Mouse (Mus musculus) ES-E14 (cell line): ENCODE measurements around the gene Tsc22d1. TPM values are rescaled to one million over a fixed set of nuclear protein-coding genes. Genes with fewer than 3 reads are reported as not detected.

ENCODE experiments used
- DNase-seq: peaks from one replicate; pipeline ENCODE4 v3.0.0-alpha.2; 2013; ENCODE audit warnings: low read depth, low spot score
- H3K27ac ChIP-seq: 2 replicates; pipeline ENCODE4 v1.5.1; 2012; ENCODE audit warnings: low read depth, mild to moderate bottlenecking, low read length, moderate library complexity, mixed read lengths; ENCODE audit not compliant: poor library complexity, insufficient read depth, severe bottlenecking
- H3K36me3 ChIP-seq: 2 replicates; pipeline ENCODE4 v1.6.1; 2012; ENCODE audit warnings: mild to moderate bottlenecking, low read length, moderate library complexity, mixed read lengths; ENCODE audit not compliant: control insufficient read depth, poor library complexity, insufficient read depth, severe bottlenecking
- H3K4me1 ChIP-seq, 2 experiments: fragments of 150-350 bp in 1 of 2; sonication (generic) in 1 of 2; 2 replicates each; pipeline ENCODE4 v1.6.1; 2012; ENCODE audit warnings: low read length in 2 of 2, mild to moderate bottlenecking in 1 of 2, mixed read lengths in 1 of 2; ENCODE audit not compliant: control insufficient read depth in 2 of 2, insufficient read depth in 2 of 2, poor library complexity in 1 of 2
- H3K4me3 ChIP-seq, 2 experiments: fragments of 150-350 bp in 1 of 2; sonication (generic) in 1 of 2; 2 replicates each; pipeline ENCODE4 v1.5.1; 2012; ENCODE audit warnings: low read length in 2 of 2, low read depth in 1 of 2, mild to moderate bottlenecking in 1 of 2, mixed read lengths in 1 of 2; ENCODE audit not compliant: insufficient read depth in 1 of 2, poor library complexity in 1 of 2, severe bottlenecking in 1 of 2
- H3K9ac ChIP-seq: 2 replicates; pipeline ENCODE4 v1.6.1; 2012; ENCODE audit warnings: low read depth, mild to moderate bottlenecking, low read length, mixed read lengths; ENCODE audit not compliant: poor library complexity, insufficient read depth, severe bottlenecking
- H3K9me3 ChIP-seq: fragments of 150-350 bp; sonication (generic); 2 replicates; pipeline ENCODE4 v1.6.1; 2012; ENCODE audit warnings: low read depth, mild to moderate bottlenecking, low read length; ENCODE audit not compliant: control insufficient read depth, insufficient read depth
- CHD2 ChIP-seq: IDR thresholded peaks from 2 replicates; pipeline ENCODE4 v1.6.1; 2014; ENCODE audit warnings: mild to moderate bottlenecking, low read depth, low read length, inconsistent platforms
- HCFC1 ChIP-seq: IDR thresholded peaks from 2 replicates; pipeline ENCODE4 v1.6.1; 2012; ENCODE audit warnings: low read length, inconsistent platforms, borderline replicate concordance; ENCODE audit not compliant: insufficient read depth
- MAFK ChIP-seq: IDR thresholded peaks from 2 replicates; pipeline ENCODE4 v1.6.1; 2014; ENCODE audit warnings: mild to moderate bottlenecking, low read depth, low read length, inconsistent platforms; ENCODE audit not compliant: insufficient read depth
- ZC3H11A ChIP-seq: IDR thresholded peaks from 2 replicates; pipeline ENCODE4 v1.6.1; 2012; ENCODE audit warnings: low read depth, mild to moderate bottlenecking, inconsistent platforms, low read length, borderline replicate concordance
- ZNF384 ChIP-seq: IDR thresholded peaks from 2 replicates; pipeline ENCODE4 v1.6.1; 2012; ENCODE audit warnings: low read depth, low read length, inconsistent platforms
- in situ Hi-C, 2 experiments: fragments of 600-800 bp; cut with MboI; formaldehyde crosslinking; loops; one replicate each; pipeline ENCODE4 v1.15.1; 2025; ENCODE audit warnings: low sequenced_read_pairs in 2 of 2, inconsistent platforms in 1 of 2; ENCODE audit not compliant: unreplicated experiment in 2 of 2
- total RNA-seq: library from RNA; depleted of rRNA; stranded (reverse); fragments of 300-350 nt; gene quantifications from 2 replicates; pipeline ENCODE4 v1.2.3, GENCODE M21; 2012

The Tsc22d1 gene
- total RNA-seq, 1 experiment: 129 TPM

DNA sequence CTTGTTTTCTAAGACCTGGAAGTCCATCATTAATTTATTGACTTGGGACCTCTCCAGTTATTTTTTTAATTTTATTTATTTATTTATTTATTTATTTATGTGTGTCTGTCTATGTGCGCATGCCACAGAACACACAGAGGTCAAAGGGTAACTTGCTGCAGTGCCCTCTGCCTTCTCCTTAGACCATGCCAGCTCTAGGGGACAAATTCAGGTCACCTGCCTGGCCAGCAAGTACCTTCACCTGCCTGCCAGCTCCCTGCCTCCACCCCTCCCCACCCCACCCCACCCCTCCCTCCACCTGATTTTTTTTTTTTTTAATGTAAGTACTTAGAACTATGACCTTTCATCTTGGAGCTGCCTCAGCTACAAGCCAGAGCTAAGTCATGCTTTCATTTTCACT is 68.9 kb downstream of the Tsc22d1 start:
- H3K36me3 ChIP-seq: no peaks in the 10 kb centered on the region
- DNase-seq: no peak
- in situ Hi-C loops: no loop called here
- no peak overlapping the region for H3K9ac ChIP-seq
- no peak overlapping the region for H3K4me3 ChIP-seq
- H3K4me1 ChIP-seq: peaks cover 7 to 10% of the 10 kb centered on the region in 2 experiments; a peak in 2 of 4 replicates
- no peak overlapping the region for H3K27ac ChIP-seq
- no peak for TF ChIP-seq CHD2
- H3K9me3 ChIP-seq: no peaks in the 10 kb centered on the region

DNA sequence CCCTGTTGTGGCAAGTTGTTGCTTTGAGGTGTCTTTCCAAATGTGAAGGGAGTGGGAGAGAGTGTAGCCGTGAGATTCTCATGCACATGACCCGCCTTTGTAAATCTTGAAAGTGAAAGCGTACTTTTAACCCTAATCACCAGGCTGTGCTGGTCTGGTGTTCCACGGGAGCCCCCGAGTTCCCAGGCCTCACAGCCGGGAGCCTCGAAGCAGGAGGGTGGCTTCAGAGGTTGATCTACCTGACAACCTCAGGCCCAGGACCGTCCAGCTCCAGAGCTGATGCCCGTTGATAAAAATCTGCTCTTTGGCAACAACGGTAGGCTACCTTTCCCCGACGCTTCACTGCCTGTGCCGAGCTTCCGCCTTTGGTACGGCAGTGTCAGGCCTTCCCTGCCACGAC is 72.8 kb downstream of the Tsc22d1 start:
- no peaks in the 10 kb centered on the region for H3K9me3 ChIP-seq
- no peak for DNase-seq
- TF ChIP-seq MAFK (no peak), ZC3H11A (no peak), ZNF384 (no peak), CHD2 (no peak), HCFC1 (no peak)
- H3K27ac ChIP-seq: no peak overlapping the region
- no peaks in the 10 kb centered on the region for H3K36me3 ChIP-seq
- H3K9ac ChIP-seq: peak overlapping the region; percentile 64; the same call in 1 of the 2 replicates
- in situ Hi-C loops: no loop called here
- H3K4me3 ChIP-seq: peak overlapping the region in 1 of 2 experiments; percentile 18; a peak in 2 of 4 replicates
- H3K4me1 ChIP-seq: peaks cover 0 to 3% of the 10 kb centered on the region in 2 experiments; a peak in 1 of 4 replicates

DNA sequence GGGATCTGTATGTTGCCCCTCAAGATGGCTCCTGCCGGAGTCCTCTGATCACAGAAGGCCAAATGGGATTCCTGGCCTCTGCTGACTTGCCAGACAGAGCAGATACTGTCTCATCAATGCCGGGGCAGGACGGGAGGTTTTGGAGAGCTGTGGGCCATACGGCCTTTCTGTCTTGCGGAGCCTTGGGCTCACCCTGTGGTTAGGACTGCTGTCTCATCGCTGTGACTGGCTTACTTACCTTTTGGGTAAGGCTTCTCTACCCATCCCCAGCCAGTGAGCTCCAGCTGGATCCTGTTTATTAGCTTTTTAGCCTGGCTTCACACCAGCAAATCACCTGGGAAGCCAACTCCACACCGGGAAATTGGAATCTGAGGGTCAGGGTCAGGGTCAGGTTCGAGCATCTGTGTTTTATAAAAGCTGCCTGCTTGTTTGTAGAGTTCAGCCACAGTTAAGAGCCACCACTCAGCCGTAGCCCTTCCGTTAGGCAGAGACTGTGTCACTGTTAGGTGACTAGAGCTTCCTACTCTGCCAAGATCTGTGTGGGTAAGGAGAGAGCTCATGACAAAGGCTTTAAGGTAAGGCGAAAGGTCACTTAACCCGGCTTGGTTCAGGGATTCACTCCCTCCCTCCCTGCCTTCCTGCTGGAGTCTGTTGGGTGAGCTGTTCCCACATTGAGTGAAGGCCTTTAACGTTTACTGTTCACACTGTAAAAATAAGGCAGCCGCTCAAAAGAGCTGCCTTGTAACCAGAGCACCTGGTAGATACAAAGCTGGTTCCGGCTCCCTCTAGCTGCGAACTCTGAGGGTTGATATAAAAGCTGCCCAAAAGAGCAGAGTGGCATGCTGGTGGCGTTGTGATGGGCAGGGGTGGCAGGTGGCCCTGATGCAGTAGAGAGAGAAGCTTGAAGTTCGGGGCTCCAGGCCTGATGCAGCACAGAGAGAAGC is 73.6 kb downstream of the Tsc22d1 start:
- DNase-seq: no peak
- H3K4me3 ChIP-seq: peak overlapping the region in 1 of 2 experiments; percentile 18; a peak in 2 of 4 replicates

DNA sequence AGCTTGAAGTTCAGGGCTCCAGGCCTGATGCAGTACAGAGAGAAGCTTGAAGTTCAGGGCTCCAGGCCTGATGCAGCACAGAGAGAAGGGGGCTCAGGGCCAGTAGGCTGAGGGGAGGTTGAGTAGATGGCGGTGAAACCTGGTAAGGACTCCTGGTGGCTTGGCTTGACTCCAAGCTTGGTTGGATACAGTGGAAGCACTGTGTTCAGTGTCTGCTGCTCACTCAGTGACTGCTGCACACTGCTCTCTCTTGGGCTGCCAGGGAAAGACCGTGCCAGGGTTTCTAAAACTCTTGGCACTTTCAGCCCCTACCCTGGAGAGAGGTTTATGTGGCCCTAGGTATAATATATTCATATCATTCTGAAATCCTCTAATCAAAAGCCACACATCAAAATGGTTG is 74.4 kb downstream of the Tsc22d1 start:
- Histone ChIP-seq H3K36me3 (no peaks in the 10 kb centered on the region), H3K27ac (no peak overlapping the region), H3K9me3 (no peaks in the 10 kb centered on the region), H3K9ac (no peak overlapping the region), H3K4me3 (no peak overlapping the region), H3K4me1 (peaks cover 2 to 3% of the 10 kb centered on the region in 2 experiments; a peak in 2 of 4 replicates)
- no peak for DNase-seq
- no peak for TF ChIP-seq MAFK
- no peak for TF ChIP-seq CHD2
- no peak for TF ChIP-seq ZC3H11A
- TF ChIP-seq ZNF384: no peak
- TF ChIP-seq HCFC1: no peak
- in situ Hi-C loops: no loop called here

More for the DNA sequence above, 73.6 kb downstream of the Tsc22d1 start:
- Histone ChIP-seq H3K27ac (no peak overlapping the region), H3K9me3 (no peaks in the 10 kb centered on the region), H3K4me1 (peaks cover 1 to 3% of the 10 kb centered on the region in 2 experiments; a peak in 2 of 4 replicates), H3K9ac (peak overlapping the region; percentile 64; the same call in 1 of the 2 replicates), H3K36me3 (no peaks in the 10 kb centered on the region)
- TF ChIP-seq CHD2 (no peak), HCFC1 (no peak), ZC3H11A (no peak), ZNF384 (no peak), MAFK (no peak)
- in situ Hi-C loops: no loop called here
